Mouse (Mus musculus) ES-E14 (cell line): ENCODE measurements around the gene Nxt2.

Experiments
- CHD2 ChIP-seq: IDR thresholded peaks from 2 replicates; pipeline ENCODE4 v1.6.1; 2014; ENCODE audit warnings: mild to moderate bottlenecking, low read depth, low read length, inconsistent platforms
- HCFC1 ChIP-seq: IDR thresholded peaks from 2 replicates; pipeline ENCODE4 v1.6.1; 2012; ENCODE audit warnings: low read length, inconsistent platforms, borderline replicate concordance; ENCODE audit not compliant: insufficient read depth
- MAFK ChIP-seq: IDR thresholded peaks from 2 replicates; pipeline ENCODE4 v1.6.1; 2014; ENCODE audit warnings: mild to moderate bottlenecking, low read depth, low read length, inconsistent platforms; ENCODE audit not compliant: insufficient read depth
- ZC3H11A ChIP-seq: IDR thresholded peaks from 2 replicates; pipeline ENCODE4 v1.6.1; 2012; ENCODE audit warnings: low read depth, mild to moderate bottlenecking, inconsistent platforms, low read length, borderline replicate concordance
- ZNF384 ChIP-seq: IDR thresholded peaks from 2 replicates; pipeline ENCODE4 v1.6.1; 2012; ENCODE audit warnings: low read depth, low read length, inconsistent platforms

DNA sequence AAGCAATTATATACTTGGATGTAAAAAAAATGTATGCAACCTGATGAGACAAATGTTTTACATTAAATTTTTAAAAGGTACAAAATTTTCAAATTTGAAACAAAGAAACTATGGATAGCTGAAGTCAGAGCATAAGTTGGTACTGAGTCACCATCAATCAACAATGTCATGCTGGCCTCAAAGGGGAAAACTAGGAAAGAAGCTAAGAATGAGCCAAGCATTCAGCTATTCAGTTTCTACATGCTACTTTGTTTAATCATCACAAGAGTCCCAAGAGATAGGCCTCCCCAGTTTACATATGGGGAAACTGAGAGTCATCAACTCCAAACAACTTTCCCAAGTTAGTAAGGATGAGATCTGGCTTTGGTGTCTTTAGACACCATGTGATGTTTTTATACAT, 49.6 kb upstream of the Nxt2 start:
- TF ChIP-seq ZNF384 (no peak), MAFK (no peak), ZC3H11A (no peak), HCFC1 (no peak), CHD2 (no peak)
